In genomic region chr2:151598068-151598467, GRCm38 (mm10) we compare ENCODE assay signal across 27 mouse cellular contexts. TPM values are rescaled to one million over a fixed set of nuclear protein-coding genes. Genes with fewer than 3 reads are reported as not detected.
DNase-seq lines count a peak whose midpoint lies in the region; ATAC-seq and TF ChIP-seq lines count a peak whose summit lies in the region.
"Had no signal": no experiment of that assay in that cellular context is flagged by ENCODE, and none has a peak within 500 bp of the region (broad histone marks: within the 10 kb centered on the region; RNA-seq: fewer than 3 reads in every experiment).

No protein-coding gene starts in this region.

- no peak overlapping the region for H3K9ac ChIP-seq in embryonic facial prominence, embryonic 11.5 days (replicated peaks; ENCODE audit: low read length)
- H3K9ac ChIP-seq: forebrain, embryonic 13.5 days; heart, embryonic 12.5 days; hindbrain, embryonic 13.5 days; liver, embryonic 12.5 days; liver, postnatal 0 days; midbrain, embryonic 13.5 days; neural tube, embryonic 13.5 days had no signal

- no peaks in the 10 kb centered on the region for H3K36me3 ChIP-seq in embryonic facial prominence, embryonic 11.5 days (replicated peaks; ENCODE audit: control insufficient read depth, insufficient read depth, low read depth, low read length)
- H3K36me3 ChIP-seq: heart, embryonic 12.5 days; liver, embryonic 12.5 days had no signal

- H3K27ac ChIP-seq in layer of hippocampus, adult 2 months, result peak overlapping the region; percentile 95
- H3K27ac ChIP-seq in embryonic facial prominence, embryonic 11.5 days (replicated peaks; ENCODE audit: low read depth, low read length), result no peak overlapping the region
- H3K27ac ChIP-seq: forebrain, embryonic 13.5 days; heart, adult 2 months; hindbrain, embryonic 13.5 days; liver, embryonic 12.5 days; midbrain, embryonic 13.5 days; neural tube, embryonic 13.5 days had no signal

- peak in 1 of 2 experiments; percentile 71 for DNase-seq in layer of hippocampus, adult 2 months (ENCODE audit: low spot score in 2 of 2)
- no peak for DNase-seq in layer of hippocampus, postnatal 10 days (ENCODE audit: low spot score in 2 of 2)
- peak; percentile 67 to 71 for DNase-seq in right cerebral cortex, adult 2 months (ENCODE audit: low spot score in 2 of 2)
- no peak for DNase-seq in right cerebral cortex, postnatal 10 days (ENCODE audit: low spot score in 2 of 2)
- peak; percentile 33 for DNase-seq in embryonic facial prominence, embryonic 11.5 days (ENCODE audit: low spot score)
- peak; percentile 53 to 68 for DNase-seq in right cerebral cortex, postnatal 36 days (ENCODE audit: low spot score in 2 of 2)
- DNase-seq in embryo, embryonic 9.5 days (ENCODE audit: extremely low spot score), result no peak
- DNase-seq: adrenal gland, adult 2 months; adrenal gland, postnatal 36 days; B cell, adult 2 months; cerebellum, adult 9-10 months; cerebellum, postnatal 36 days; heart, adult 2 months; heart, postnatal 4 days; kidney, adult 9 months; kidney, postnatal 10 days; liver, postnatal 0 days; lung, postnatal 4 days; thymus, postnatal 4 days had no signal

- H3K9me3 ChIP-seq in embryonic facial prominence, embryonic 11.5 days (replicated peaks; ENCODE audit: control insufficient read depth, low read length), result no peaks in the 10 kb centered on the region
- H3K9me3 ChIP-seq: forebrain, embryonic 13.5 days; heart, embryonic 12.5 days; hindbrain, embryonic 13.5 days; liver, embryonic 12.5 days; megakaryocyte, embryonic 14.5 days; midbrain, embryonic 13.5 days; neural tube, embryonic 13.5 days had no signal

- H3K4me2 ChIP-seq in embryonic facial prominence, embryonic 11.5 days (ENCODE audit: low read depth, low read length), result no peak overlapping the region
- H3K4me2 ChIP-seq: forebrain, embryonic 13.5 days; heart, embryonic 12.5 days; hindbrain, embryonic 13.5 days; liver, embryonic 12.5 days; midbrain, embryonic 13.5 days; neural tube, embryonic 13.5 days had no signal

- no peak for TF ChIP-seq CTCF in layer of hippocampus, adult 2 months (conservative IDR thresholded peaks at IDR 0.05)

- H3K4me3 ChIP-seq in layer of hippocampus, adult 2 months, result no peak overlapping the region
- H3K4me3 ChIP-seq in embryonic facial prominence, embryonic 11.5 days (ENCODE audit: low read depth, low read length), result no peak overlapping the region
- H3K4me3 ChIP-seq: forebrain, embryonic 13.5 days; heart, adult 2 months; heart, embryonic 12.5 days; hindbrain, embryonic 13.5 days; liver, embryonic 12.5 days; megakaryocyte, embryonic 14.5 days; midbrain, embryonic 13.5 days; neural tube, embryonic 13.5 days had no signal

- H3K4me1 ChIP-seq in embryonic facial prominence, embryonic 11.5 days (ENCODE audit: control insufficient read depth, insufficient read depth, low read length), result no peaks in the 10 kb centered on the region
- H3K4me1 ChIP-seq: heart, embryonic 12.5 days; liver, embryonic 12.5 days had no signal

- WGBS in embryonic facial prominence, embryonic 11.5 days, result 51% methylated on average over 2 of the region's 2 CpGs

- no peaks in the 10 kb centered on the region for H3K27me3 ChIP-seq in embryonic facial prominence, embryonic 11.5 days (ENCODE audit: control insufficient read depth, insufficient read depth, low read length)
- H3K27me3 ChIP-seq: forebrain, embryonic 13.5 days; hindbrain, embryonic 13.5 days; midbrain, embryonic 13.5 days; neural tube, embryonic 13.5 days had no signal

- ATAC-seq in embryonic facial prominence, embryonic 11.5 days (replicated peaks; ENCODE audit: insufficient number of reproducible peaks, low FRiP score, low TSS enrichment, low read depth), result no peak
- ATAC-seq: forebrain, embryonic 13.5 days; intestine, postnatal 0 days; liver, embryonic 12.5 days; liver, postnatal 0 days; midbrain, embryonic 13.5 days had no signal

RNA-seq across cellular contexts. Expression of gene Sdcbp2, which starts 25.6 kb away (rescaled TPM):
- total RNA-seq in layer of hippocampus, adult 2 months (2021), result 1 to 10 TPM; 1.4 to 2.1 TPM
- total RNA-seq in layer of hippocampus, postnatal 10 days (2021), result 1 to 10 TPM; 1.3 to 1.6 TPM
- 0.59 and 1.0 TPM in 2 replicates for polyA plus RNA-seq in embryonic facial prominence, embryonic 11.5 days (2014; fragmentation: Nextera tagmentation; extraction: Ambion mirVana)

RNA-seq across cellular contexts. Expression of gene Snph, which starts 34.3 kb away (rescaled TPM):
- 100 to 1,000 TPM; 401 to 415 TPM for total RNA-seq in layer of hippocampus, adult 2 months (2021)
- total RNA-seq in layer of hippocampus, postnatal 10 days (2021), result 100 to 1,000 TPM; 205 to 206 TPM
- 0.72 and 1.1 TPM in 2 replicates for polyA plus RNA-seq in embryonic facial prominence, embryonic 11.5 days (2014; fragmentation: Nextera tagmentation; extraction: Ambion mirVana)
- polyA plus RNA-seq: liver, postnatal 0 days had no signal

RNA-seq across cellular contexts. Expression of gene Fkbp1a, which starts 55.8 kb away (rescaled TPM):
- total RNA-seq in layer of hippocampus, adult 2 months (2021), result 100 to 1,000 TPM; 892 to 923 TPM
- 100 to 1,000 TPM; 535 to 594 TPM for total RNA-seq in layer of hippocampus, postnatal 10 days (2021)
- polyA plus RNA-seq in embryonic facial prominence, embryonic 11.5 days (2014; fragmentation: Nextera tagmentation; extraction: Ambion mirVana), result 578 and 583 TPM in 2 replicates

Comparison
In these comparisons a context has a peak if more than half of its experiments do, and no peak if none do; other contexts are left out.
1. DNase-seq: peak in right cerebral cortex, adult 2 months (2 of 2), embryonic facial prominence, embryonic 11.5 days (single experiment) and right cerebral cortex, postnatal 36 days (2 of 2); none in layer of hippocampus, postnatal 10 days (0 of 2), right cerebral cortex, postnatal 10 days (0 of 2) and embryo, embryonic 9.5 days (single experiment).